Mouse (Mus musculus) adrenal gland, adult 18-20 months (tissue): ENCODE results near the gene 1700007K13Rik. TPM values are rescaled to one million over a fixed set of nuclear protein-coding genes. Genes with fewer than 3 reads are reported as not detected.
A peak's percentile ranks its signal among the peaks of the same experiment; 100 is the strongest.

Experiments
- DNase-seq, 2 experiments: peaks; one replicate each; pipeline ENCODE4 v3.0.0; 2021 to 2022; ENCODE audit warnings: low spot score in 2 of 2
- total RNA-seq, 2 experiments: library from RNA; stranded (reverse); gene quantifications; 1 replicate in 1 of 2; 2 replicates in 1 of 2; pipeline ENCODE4 v1.2.3; 2021

The 1700007K13Rik gene
- total RNA-seq, 2 experiments from 2014 or later, result 1.4 to 2.8 TPM

DNA sequence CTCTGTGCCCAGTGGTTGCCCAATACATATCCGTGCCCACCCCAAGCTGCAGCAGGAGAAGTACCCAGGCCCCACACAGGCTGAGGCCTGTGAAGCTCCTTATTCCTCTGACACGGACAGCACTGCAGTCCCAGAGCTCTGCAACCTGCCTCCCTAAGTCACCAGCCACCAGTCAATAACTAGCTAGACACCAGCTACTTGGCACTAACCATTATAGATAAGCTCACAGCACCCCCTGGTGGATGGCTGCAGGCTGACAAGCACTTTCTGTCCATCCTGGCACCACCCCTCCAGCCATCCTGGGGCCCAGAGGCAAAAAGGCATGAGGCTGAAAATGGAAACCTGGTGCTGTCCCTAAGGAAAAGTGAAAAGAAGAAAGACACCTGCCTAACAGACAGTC, 48.1 kb downstream of the 1700007K13Rik start:
- DNase-seq, result peak; percentile 88 to 89

DNA sequence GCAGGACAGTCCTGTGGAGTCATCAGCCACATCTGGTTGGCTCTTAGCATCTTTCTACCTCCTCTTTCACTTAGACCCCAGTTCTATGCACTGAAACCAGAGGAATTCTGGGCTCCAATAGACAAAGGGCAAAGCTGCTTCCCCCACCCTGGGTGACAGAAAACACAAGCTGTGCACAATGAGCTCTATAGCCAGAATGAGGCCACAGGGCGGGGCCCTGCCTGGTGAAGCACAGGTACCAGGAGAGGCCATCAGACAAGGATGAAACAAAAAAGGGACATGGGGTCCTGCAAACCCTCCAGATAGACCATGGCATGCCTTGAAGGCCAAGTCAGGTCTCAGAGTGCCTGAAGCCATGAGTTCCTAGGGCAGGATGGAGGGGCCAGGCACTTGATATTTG, 49.6 kb downstream of the 1700007K13Rik start:
- no peak for DNase-seq

DNA sequence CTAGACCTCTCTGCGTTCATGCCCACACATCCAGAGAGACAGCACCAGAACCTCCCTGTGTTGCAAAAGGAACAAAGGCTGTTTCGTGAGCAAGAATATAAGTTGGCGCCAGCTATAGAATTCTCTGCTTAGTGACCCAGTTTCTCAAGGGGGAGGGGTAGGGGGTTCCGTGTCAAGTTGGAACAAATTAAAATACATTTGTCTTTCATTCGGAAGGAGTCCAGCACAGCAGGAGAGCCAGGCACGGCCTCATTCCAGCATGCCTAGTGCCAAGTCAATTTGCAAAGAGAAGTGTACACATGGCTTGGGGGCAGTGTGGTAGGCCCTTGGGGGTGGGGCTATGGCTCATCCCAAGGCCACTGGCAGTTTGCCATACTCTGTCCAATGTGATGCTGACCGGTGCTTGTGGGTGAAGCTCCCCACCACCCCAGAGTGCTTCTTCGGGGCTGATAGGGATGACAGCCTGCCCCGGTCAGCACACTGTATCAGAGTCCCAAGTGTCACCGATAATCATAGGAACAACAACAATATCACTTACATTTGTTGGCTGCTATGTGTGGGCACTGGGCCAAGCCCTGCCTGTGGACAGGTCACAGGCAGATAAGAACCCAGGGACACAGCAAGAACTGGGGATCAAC, 50.6 kb downstream of the 1700007K13Rik start:
- peak; percentile 38 to 42 for DNase-seq

DNA sequence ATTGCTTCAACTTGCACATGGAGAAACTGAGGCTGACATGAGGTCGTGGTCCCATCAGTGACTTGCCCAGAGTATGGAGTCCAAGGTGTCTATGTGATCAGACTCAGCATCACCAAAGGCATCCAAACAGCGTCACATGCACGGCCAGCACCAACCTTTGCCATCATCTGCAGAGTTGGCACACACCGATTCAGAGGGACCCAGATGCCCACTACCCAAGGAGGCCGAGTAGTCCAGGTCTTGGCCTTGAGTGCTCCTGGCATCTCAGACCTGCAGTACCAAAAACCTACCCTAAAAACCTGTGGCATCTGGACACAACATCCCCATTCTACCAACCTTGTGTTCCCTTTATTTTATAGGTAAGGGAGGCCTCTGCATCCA, 51.4 kb downstream of the 1700007K13Rik start:
- DNase-seq, result no peak

DNA sequence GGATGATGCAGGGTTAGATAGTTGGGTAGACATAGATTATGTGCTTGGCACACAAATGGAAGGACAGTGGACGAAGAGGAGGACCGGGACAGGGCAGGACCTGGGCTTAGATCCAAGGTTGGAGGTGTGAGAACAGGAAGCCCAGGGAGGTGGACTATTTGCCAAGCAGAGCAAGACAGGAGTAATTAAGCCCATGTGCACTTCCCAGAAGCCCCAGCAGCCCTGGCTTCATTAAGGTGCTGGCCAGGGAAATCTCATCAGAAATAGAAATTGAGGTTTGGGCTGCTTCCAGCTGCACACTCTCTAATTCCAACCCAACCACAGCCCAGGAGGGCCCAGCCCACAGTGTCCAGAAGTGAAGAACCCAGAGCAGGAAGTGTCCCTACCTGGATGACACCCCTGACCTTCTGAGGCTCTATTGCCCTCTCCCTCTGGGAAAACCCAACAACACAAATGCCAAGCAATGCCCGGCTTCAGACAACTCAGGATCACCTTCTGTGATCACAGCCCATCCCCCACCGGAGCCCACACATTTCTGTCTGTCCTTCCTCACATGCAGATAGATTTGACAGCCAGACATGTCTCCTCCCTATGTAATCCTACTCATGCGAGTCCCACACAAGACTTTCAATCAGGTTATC, 51.9 kb downstream of the 1700007K13Rik start:
- DNase-seq, result no peak

DNA sequence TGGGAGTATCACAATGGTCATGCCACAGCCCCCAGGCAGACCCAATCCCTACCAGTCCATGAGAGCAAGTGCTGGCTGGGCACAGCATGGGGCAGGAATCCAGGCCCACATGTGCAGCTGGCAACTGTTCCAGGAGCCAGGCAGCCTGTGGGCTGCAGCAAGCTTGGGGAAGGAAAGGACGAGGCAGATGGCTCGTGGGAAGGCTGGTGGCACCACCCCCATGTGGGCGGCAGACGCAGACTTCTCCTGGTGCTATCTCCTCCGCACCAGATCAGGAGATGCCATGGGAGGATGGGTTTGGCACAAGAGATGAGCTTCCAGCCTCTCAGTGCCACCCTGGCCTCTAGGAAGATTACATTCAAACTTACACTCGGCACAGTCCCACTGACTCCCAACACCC, 53.2 kb downstream of the 1700007K13Rik start:
- DNase-seq, result no peak

Other genes with a start within 250 kb of the 1700007K13Rik start
- gene Ppp1r26, start 19.5 kb downstream of the 1700007K13Rik start, total RNA-seq, result 1 to 10 TPM; 4.5 to 5.1 TPM
- 10 to 100 TPM; 54.4 to 63.2 TPM for gene Mrps2, start 1.7 kb upstream of the 1700007K13Rik start, total RNA-seq
- 1 to 10 TPM; 4.5 to 6.3 TPM for gene Gbgt1, start 30.6 kb upstream of the 1700007K13Rik start, total RNA-seq
- 1 to 10 TPM; 2.0 TPM for gene Gm10134, start 39.8 kb upstream of the 1700007K13Rik start, total RNA-seq
- 10 to 100 TPM; 24.3 to 24.4 TPM for gene Ralgds, start 46.8 kb upstream of the 1700007K13Rik start, total RNA-seq
- not detected for gene Cel, start 97.1 kb upstream of the 1700007K13Rik start, total RNA-seq
- 10 to 100 TPM; 15.2 to 17.2 TPM for gene Gtf3c5, start 117.4 kb upstream of the 1700007K13Rik start, total RNA-seq
- gene Gfi1b, start 155.7 kb upstream of the 1700007K13Rik start, total RNA-seq, result not detected
- gene Tsc1, start 174.9 kb upstream of the 1700007K13Rik start, total RNA-seq, result 10 to 100 TPM; 18.5 to 21.3 TPM
- 1 to 10 TPM in 1 of 2 experiments, under 1 TPM in 1; 0.60 to 1.2 TPM for gene Spaca9, start 233.4 kb upstream of the 1700007K13Rik start, total RNA-seq
- under 1 TPM; 0.38 to 0.63 TPM for gene Ak8, start 233.8 kb upstream of the 1700007K13Rik start, total RNA-seq